Mouse (Mus musculus) embryonic facial prominence, embryonic 15.5 days (tissue): Measurements from ENCODE around the gene Gm10471. TPM values are rescaled to one million over a fixed set of nuclear protein-coding genes. Genes with fewer than 3 reads are reported as not detected.
"Not testable (repeated sequence)": the region's sequence is repeated elsewhere in the genome, so short reads cannot be mapped to it uniquely, and the experiment has no call there.

Source experiments
- ATAC-seq: fragments of 200-750 bp; cut with Nextera tagmentation; 2 replicates; pipeline ENCODE4 v1.8.0; 2017; ENCODE audit warnings: low read depth, moderate TSS enrichment; ENCODE audit not compliant: insufficient number of reproducible peaks, low FRiP score, low TSS enrichment
- H3K27ac ChIP-seq: fragments of 300-500 bp; sonication (generic); replicated peaks from 2 replicates; pipeline ENCODE4 v1.5.1; 2015; ENCODE audit warnings: mild to moderate bottlenecking, inconsistent platforms
- H3K27me3 ChIP-seq: fragments of 300-500 bp; sonication (generic); 2 replicates; pipeline ENCODE4 v1.6.1; 2015; ENCODE audit warnings: inconsistent platforms
- H3K36me3 ChIP-seq: fragments of 300-500 bp; sonication (generic); 2 replicates; pipeline ENCODE4 v1.6.1; 2015; ENCODE audit warnings: mild to moderate bottlenecking, inconsistent platforms
- H3K4me1 ChIP-seq: fragments of 300-500 bp; sonication (generic); 2 replicates; pipeline ENCODE4 v1.6.1; 2015; ENCODE audit warnings: inconsistent platforms
- H3K4me2 ChIP-seq: fragments of 300-500 bp; sonication (generic); replicated peaks from 2 replicates; pipeline ENCODE4 v1.6.1; 2015; ENCODE audit warnings: mild to moderate bottlenecking, inconsistent platforms
- H3K4me3 ChIP-seq: fragments of 300-500 bp; sonication (generic); replicated peaks from 2 replicates; pipeline ENCODE4 v1.5.1; 2015; ENCODE audit warnings: mild to moderate bottlenecking, inconsistent platforms
- H3K9ac ChIP-seq: fragments of 300-500 bp; sonication (generic); 2 replicates; pipeline ENCODE4 v1.6.1; 2015; ENCODE audit warnings: inconsistent platforms
- H3K9me3 ChIP-seq: fragments of 300-500 bp; sonication (generic); replicated peaks from 2 replicates; pipeline ENCODE4 v1.6.1; 2016; ENCODE audit warnings: inconsistent platforms
- WGBS: fragments of 180-500 bp; shearing (Covaris S2); methylation state at CpG from one replicate; pipeline ENCODE4 v1.1.7; 2015; 5-methylcytosine and 5-hydroxymethylcytosine counted together
- polyA plus RNA-seq: library from polyadenylated mRNA; unstranded; fragments of >200 nt; fragmentation: Nextera tagmentation; extraction: Ambion mirVana; gene quantifications from 2 replicates; pipeline ENCODE4 v1.2.1, GENCODE M21; 2015

Gm10471 gene
- polyA plus RNA-seq, result 0.13 TPM in 1 of 2 replicates, not detected in the other

GRCm38 (mm10) chr5:26089191-26089590 is at the start of gene Gm10471:
Gene Gm10471, minus strand, starts transcription at chr5:26089291.
- 50% methylated on average over 1 of the region's 1 CpGs for WGBS
- H3K4me2 ChIP-seq, H3K9me3 ChIP-seq, H3K4me1 ChIP-seq, H3K4me3 ChIP-seq, H3K27me3 ChIP-seq, H3K27ac ChIP-seq, ATAC-seq, H3K9ac ChIP-seq, H3K36me3 ChIP-seq: not testable (repeated sequence)

- not testable (repeated sequence) for ATAC-seq, H3K4me1 ChIP-seq, H3K27me3 ChIP-seq, H3K36me3 ChIP-seq, H3K27ac ChIP-seq, H3K4me2 ChIP-seq, H3K4me3 ChIP-seq, H3K9ac ChIP-seq, H3K9me3 ChIP-seq
- WGBS, result no CpG with 5 or more reads among the region's 3 CpGs
Measured at GRCm38 (mm10) chr5:26121321-26121720, 32.2 kb upstream of the Gm10471 start, which contains the start of gene Gm10220. Gene Gm10220, minus strand, starts transcription at chr5:26121421.

GRCm38 (mm10) chr5:26105262-26105661 is 16.2 kb upstream of the Gm10471 start, which contains the start of gene 5031410I06Rik:
Gene 5031410I06Rik, minus strand, starts transcription at chr5:26105362.
- H3K4me2 ChIP-seq, H3K4me3 ChIP-seq, H3K9ac ChIP-seq, H3K27ac ChIP-seq, H3K4me1 ChIP-seq, H3K27me3 ChIP-seq, H3K9me3 ChIP-seq, H3K36me3 ChIP-seq, ATAC-seq: not testable (repeated sequence)
- no CpG with 5 or more reads among the region's 3 CpGs for WGBS

DNA sequence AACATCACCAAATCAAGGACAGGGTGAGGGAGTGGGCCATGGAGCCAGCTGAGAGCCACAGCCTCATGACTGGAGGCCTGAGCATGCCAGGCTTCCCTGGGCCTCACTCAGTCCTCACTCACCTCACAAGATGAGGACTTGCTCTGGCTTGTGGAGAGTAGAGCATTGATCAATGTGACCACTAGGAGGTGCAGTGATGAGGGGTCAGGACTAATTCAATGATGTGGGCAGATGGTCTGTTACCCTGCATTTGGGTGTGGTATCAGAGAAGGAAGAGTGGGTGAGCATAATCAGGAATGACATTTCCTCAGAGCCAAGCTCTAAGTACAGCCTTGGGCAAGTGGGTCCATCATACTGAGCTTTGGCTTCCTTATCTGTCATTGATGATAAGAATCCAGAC is 10.1 kb downstream of the Gm10471 start:
- H3K27me3 ChIP-seq, H3K4me2 ChIP-seq, H3K27ac ChIP-seq, H3K4me3 ChIP-seq, H3K9me3 ChIP-seq, H3K4me1 ChIP-seq, H3K36me3 ChIP-seq, ATAC-seq, H3K9ac ChIP-seq: not testable (repeated sequence)

DNA sequence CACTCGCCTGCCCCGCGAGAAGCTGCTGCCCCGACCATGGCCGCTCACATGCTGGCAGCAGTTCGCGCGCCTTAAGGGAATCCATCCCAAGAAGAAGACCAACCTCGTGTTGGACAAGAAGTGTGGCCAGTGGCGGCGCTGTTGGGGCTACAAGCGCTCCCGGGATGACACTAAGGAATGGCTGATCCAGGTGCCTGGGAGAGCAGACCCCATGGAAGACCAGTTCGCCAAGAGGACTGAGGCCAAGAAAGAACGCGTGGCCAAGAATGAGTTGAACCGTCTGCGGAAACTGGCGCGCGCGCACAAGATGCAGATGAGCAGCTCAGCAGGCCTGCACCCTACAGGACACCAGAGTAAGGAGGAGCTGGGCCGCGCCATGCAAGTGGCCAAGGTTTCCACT is 18.4 kb downstream of the Gm10471 start:
- Histone ChIP-seq H3K27ac (no peak overlapping the region), H3K4me1 (no peaks in the 10 kb centered on the region), H3K4me2 (no peak overlapping the region), H3K9me3 (no peaks in the 10 kb centered on the region), H3K9ac (no peak overlapping the region), H3K36me3 (no peaks in the 10 kb centered on the region), H3K27me3 (no peaks in the 10 kb centered on the region), H3K4me3 (no peak overlapping the region)
- ATAC-seq, result peak; percentile 29; the same call in 1 of the 2 replicates
- WGBS, result 88% methylated on average over 24 of the region's 24 CpGs

DNA sequence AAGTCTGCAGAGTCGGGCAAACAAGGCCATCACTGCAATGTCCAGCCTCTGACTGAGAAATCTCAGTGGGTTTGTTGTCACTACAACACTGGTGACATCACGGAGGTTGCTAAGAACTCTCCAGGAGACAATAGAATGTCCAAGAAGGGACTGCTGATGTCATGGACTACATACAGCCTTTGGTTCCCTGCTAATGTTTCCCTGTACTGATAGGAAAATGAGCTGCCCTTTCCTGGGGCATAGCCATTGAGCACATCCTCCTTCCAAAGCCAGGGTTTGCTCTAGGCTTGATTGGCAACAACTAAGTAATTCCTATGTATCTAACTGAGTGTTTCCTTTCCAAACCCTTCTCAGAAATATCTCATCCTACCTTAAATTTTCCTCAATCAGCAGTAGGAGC is 30.6 kb downstream of the Gm10471 start, which contains the start of gene Gm7347:
Gm7347 (minus strand) TSS at position 101 of the 400 bp plus-strand sequence.
- H3K36me3 ChIP-seq, H3K27ac ChIP-seq, H3K4me3 ChIP-seq, ATAC-seq, H3K4me1 ChIP-seq, H3K27me3 ChIP-seq, H3K4me2 ChIP-seq, H3K9ac ChIP-seq, H3K9me3 ChIP-seq: not testable (repeated sequence)
- no CpG with 5 or more reads among the region's 2 CpGs for WGBS

DNA sequence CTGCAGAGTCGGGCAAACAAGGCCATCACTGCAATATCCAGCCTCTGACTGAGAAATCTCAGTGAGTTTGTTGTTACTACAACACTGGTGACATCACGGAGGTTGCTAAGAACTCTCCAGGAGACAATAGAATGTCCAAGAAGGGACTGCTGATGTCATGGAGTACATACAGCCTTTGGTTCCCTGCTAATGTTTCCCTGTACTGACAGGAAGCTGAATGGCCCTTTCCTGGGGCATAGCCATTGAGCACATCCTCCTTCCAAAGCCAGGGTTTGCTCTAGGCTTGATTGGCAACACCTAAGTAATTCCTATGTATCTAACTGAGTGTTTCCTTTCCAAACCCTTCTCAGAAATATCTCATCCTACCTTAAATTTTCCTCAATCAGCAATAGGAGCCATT is 49.6 kb downstream of the Gm10471 start, which contains the start of gene Speer4a:
Speer4a (minus strand) TSS at position 101 of the 400 bp plus-strand sequence.
- H3K27ac ChIP-seq, ATAC-seq, H3K27me3 ChIP-seq, H3K9me3 ChIP-seq, H3K9ac ChIP-seq, H3K36me3 ChIP-seq, H3K4me3 ChIP-seq, H3K4me1 ChIP-seq, H3K4me2 ChIP-seq: not testable (repeated sequence)
- 67% methylated on average over 2 of the region's 2 CpGs for WGBS

Other genes with a start within 250 kb of the Gm10471 start
- gene Gm21663, start 146.9 kb downstream of the Gm10471 start, polyA plus RNA-seq, result 0.16 and 0.23 TPM in 2 replicates
- gene Gm21671, start 134.9 kb downstream of the Gm10471 start, polyA plus RNA-seq, result 0.09 and 0.20 TPM in 2 replicates
- gene Gm21680, start 116.6 kb downstream of the Gm10471 start, polyA plus RNA-seq, result 0.17 and 0.20 TPM in 2 replicates
- gene Gm21698, start 100.6 kb downstream of the Gm10471 start, polyA plus RNA-seq, result 0.25 and 0.29 TPM in 2 replicates
- gene Gm1979, start 84.5 kb downstream of the Gm10471 start, polyA plus RNA-seq, result 0.21 and 0.26 TPM in 2 replicates
- 0.08 and 0.09 TPM in 2 replicates for gene Gm5862, start 66.4 kb downstream of the Gm10471 start, polyA plus RNA-seq
- 0.08 and 0.09 TPM in 2 replicates for gene Speer4a, start 49.7 kb downstream of the Gm10471 start, polyA plus RNA-seq
- gene Gm7347, start 30.7 kb downstream of the Gm10471 start, polyA plus RNA-seq, result 0.08 and 0.09 TPM in 2 replicates
- gene 5031410I06Rik, start 16.1 kb upstream of the Gm10471 start, polyA plus RNA-seq, result not detected in 2 replicates
- gene Gm10220, start 32.1 kb upstream of the Gm10471 start, polyA plus RNA-seq, result 0.11 and 0.16 TPM in 2 replicates
- gene Gm7361, start 168.4 kb upstream of the Gm10471 start, polyA plus RNA-seq, result 0.07 TPM in 1 of 2 replicates, not detected in the other